1 mouse cellular context compared by ENCODE assay signal in genomic region chr10:7695286-7695685, GRCm38 (mm10).
TF ChIP-seq lines count a peak whose summit lies in the region.

No protein-coding gene starts in this region.

TF ChIP-seq in CH12.LX, 34 proteins besides CTCF, POLR2A, EP300 and RAD21 (continued from another document):
- TF ChIP-seq JUND (conservative IDR thresholded peaks at IDR 0.05; ENCODE audit: low read depth, low read length) (no peak), ELF1 (IDR thresholded peaks at IDR 0.05; ENCODE audit: low read depth, low read length) (no peak), E2F4 (IDR thresholded peaks at IDR 0.05; ENCODE audit: insufficient replicate concordance, low read depth, low read length) (no peak), GABPA (IDR thresholded peaks at IDR 0.05; ENCODE audit: insufficient replicate concordance, low read depth, low read length) (no peak), IRF4 (IDR thresholded peaks at IDR 0.05; ENCODE audit: low read depth, low read length) (no peak), ZC3H11A (IDR thresholded peaks at IDR 0.05; ENCODE audit: low read depth, low read length) (no peak)
